Mouse (Mus musculus): ENCODE measurements at regions not wholly inside any gene's neighbourhood (a gene's known extent, or its start where the extent isn't known, plus 50 kb on each side); places are given as distances from the start of the nearest gene placed in this dataset.

GRCm38 (mm10) chr10:98041766-98042165, 315.2 kb upstream of the C030005K15Rik start:
- no peak for DNase-seq (ENCODE audit: low spot score in 2 of 2)

GRCm38 (mm10) chr10:98043873-98044272, 317.3 kb upstream of the C030005K15Rik start:
- no peak for DNase-seq (ENCODE audit: low spot score in 2 of 2)

- DNase-seq (ENCODE audit: low spot score in 2 of 2) = no peak
These were observed 318.0 kb upstream of the C030005K15Rik start for GRCm38 (mm10) chr10:98044579-98044978.

- no peak for DNase-seq (ENCODE audit: low spot score in 2 of 2)
These were observed 346.9 kb upstream of the C030005K15Rik start for GRCm38 (mm10) chr10:98073432-98073831.

- no peak for DNase-seq (ENCODE audit: low spot score in 2 of 2)
These were observed 358.3 kb upstream of the C030005K15Rik start for GRCm38 (mm10) chr10:98084881-98085280.

GRCm38 (mm10) chr10:98116296-98116695, 389.7 kb upstream of the C030005K15Rik start:
- DNase-seq (ENCODE audit: low spot score in 2 of 2) = no peak

GRCm38 (mm10) chr10:98125713-98126112, 399.2 kb upstream of the C030005K15Rik start:
- DNase-seq (ENCODE audit: low spot score in 2 of 2) = no peak

- no peak for DNase-seq (ENCODE audit: low spot score in 2 of 2)
These were observed 408.5 kb upstream of the C030005K15Rik start for GRCm38 (mm10) chr10:98135026-98135425.

GRCm38 (mm10) chr10:98145773-98146172, 419.2 kb upstream of the C030005K15Rik start:
- no peak for DNase-seq (ENCODE audit: low spot score in 2 of 2)

GRCm38 (mm10) chr10:98146998-98147863, 420.7 kb upstream of the C030005K15Rik start:
- DNase-seq (ENCODE audit: low spot score in 2 of 2) = no peak

- DNase-seq (ENCODE audit: low spot score in 2 of 2) = no peak
These were observed 429.4 kb upstream of the C030005K15Rik start for GRCm38 (mm10) chr10:98155982-98156381.

GRCm38 (mm10) chr10:98185666-98186065, 459.1 kb upstream of the C030005K15Rik start:
- no peak for DNase-seq (ENCODE audit: low spot score in 2 of 2)

GRCm38 (mm10) chr10:98196852-98197251, 470.3 kb upstream of the C030005K15Rik start:
- no peak for DNase-seq (ENCODE audit: low spot score in 2 of 2)

- DNase-seq (ENCODE audit: low spot score in 2 of 2) = no peak
These were observed 483.7 kb upstream of the C030005K15Rik start for GRCm38 (mm10) chr10:98210246-98210645.

GRCm38 (mm10) chr10:98212876-98213587, 486.5 kb upstream of the C030005K15Rik start:
- DNase-seq (ENCODE audit: low spot score in 2 of 2) = no peak

- no peak for DNase-seq (ENCODE audit: low spot score in 2 of 2)
These were observed 504.5 kb upstream of the C030005K15Rik start for GRCm38 (mm10) chr10:98231017-98231416.

GRCm38 (mm10) chr10:98231705-98232235, 505.2 kb upstream of the C030005K15Rik start:
- no peak for DNase-seq (ENCODE audit: low spot score in 2 of 2)

GRCm38 (mm10) chr10:98248311-98248710, 521.8 kb upstream of the C030005K15Rik start:
- DNase-seq (ENCODE audit: low spot score in 2 of 2) = no peak

- DNase-seq (ENCODE audit: low spot score in 2 of 2) = no peak
These were observed 531.6 kb upstream of the C030005K15Rik start for GRCm38 (mm10) chr10:98257980-98258707.

GRCm38 (mm10) chr10:98259283-98259682, 532.7 kb upstream of the C030005K15Rik start:
- DNase-seq (ENCODE audit: low spot score in 2 of 2) = no peak

GRCm38 (mm10) chr10:98268511-98268910, 542.0 kb upstream of the C030005K15Rik start:
- DNase-seq (ENCODE audit: low spot score in 2 of 2) = no peak

- no peak for DNase-seq (ENCODE audit: low spot score in 2 of 2)
These were observed 565.1 kb upstream of the C030005K15Rik start for GRCm38 (mm10) chr10:98291617-98292016.

Measured in spleen, postnatal 10 days (tissue).